Mouse (Mus musculus) stomach, embryonic 16.5 days (tissue): ENCODE data around the gene Tmem86b. TPM values are rescaled to one million over a fixed set of nuclear protein-coding genes. Genes with fewer than 3 reads are reported as not detected.

Experiments
- ATAC-seq: fragments of 200-750 bp; cut with Nextera tagmentation; 2 replicates; pipeline ENCODE4 v1.8.0; 2017; ENCODE audit warnings: moderate number of reproducible peaks, moderate TSS enrichment; ENCODE audit not compliant: insufficient read depth, low FRiP score
- H3K27ac ChIP-seq: fragments of 300-500 bp; sonication (generic); 2 replicates; pipeline ENCODE4 v1.5.1; 2014; ENCODE audit warnings: low read length
- H3K27me3 ChIP-seq: fragments of 300-500 bp; sonication (generic); 2 replicates; pipeline ENCODE4 v1.6.1; 2014; ENCODE audit warnings: low read length, control low read depth, mixed read lengths; ENCODE audit not compliant: control insufficient read depth, insufficient read depth
- H3K36me3 ChIP-seq: fragments of 300-500 bp; sonication (generic); 2 replicates; pipeline ENCODE4 v1.6.1; 2014; ENCODE audit warnings: low read length; ENCODE audit not compliant: control insufficient read depth, insufficient read depth
- H3K4me1 ChIP-seq: fragments of 300-500 bp; sonication (generic); 2 replicates; pipeline ENCODE4 v1.6.1; 2014; ENCODE audit warnings: low read length, control low read depth, mixed read lengths; ENCODE audit not compliant: control insufficient read depth, insufficient read depth
- H3K4me2 ChIP-seq: fragments of 300-500 bp; sonication (generic); 2 replicates; pipeline ENCODE4 v1.6.1; 2014; ENCODE audit warnings: low read depth, low read length, mixed read lengths
- H3K4me3 ChIP-seq: fragments of 300-500 bp; sonication (generic); replicated peaks from 2 replicates; pipeline ENCODE4 v1.5.1; 2014; ENCODE audit warnings: mild to moderate bottlenecking, low read length
- H3K9ac ChIP-seq: fragments of 300-500 bp; sonication (generic); 2 replicates; pipeline ENCODE4 v1.6.1; 2014; ENCODE audit warnings: low read length
- H3K9me3 ChIP-seq: fragments of 300-500 bp; sonication (generic); replicated peaks from 2 replicates; pipeline ENCODE4 v1.6.1; 2016; ENCODE audit warnings: low read length, control low read depth; ENCODE audit not compliant: control insufficient read depth
- WGBS: fragments of 180-500 bp; shearing (Covaris S2); extraction: QIAGEN DNeasy Blood & Tissue Kit; methylation state at CpG from one replicate; pipeline ENCODE4 v1.1.7; 2014; 5-methylcytosine and 5-hydroxymethylcytosine counted together
- polyA plus RNA-seq: library from polyadenylated mRNA; unstranded; fragments of >200 nt; fragmentation: Nextera tagmentation; extraction: Ambion mirVana; gene quantifications from 2 replicates; pipeline ENCODE4 v1.2.1, GENCODE M21; 2015

Tmem86b gene
- 2.3 and 3.4 TPM in 2 replicates for polyA plus RNA-seq

DNA sequence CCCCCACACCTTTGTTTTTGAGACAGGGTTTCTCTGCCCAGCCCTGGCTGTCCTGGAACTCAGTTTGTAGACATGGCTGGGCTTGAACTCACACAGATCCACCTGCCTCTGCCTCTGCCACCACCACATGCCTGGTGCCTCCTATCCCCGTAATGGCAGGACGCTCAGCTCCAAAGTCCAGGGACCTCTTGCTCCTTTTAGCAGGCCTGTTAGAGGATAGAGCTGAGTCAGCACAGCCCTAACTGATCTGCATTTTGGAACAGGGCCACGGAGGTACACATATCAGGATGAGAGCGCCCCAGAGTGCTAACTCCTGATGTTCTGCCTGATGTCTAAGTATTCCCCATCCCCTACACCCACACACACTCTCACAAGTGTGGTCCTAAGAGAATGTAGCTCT, at the start of gene Tmem86b:
Tmem86b (minus strand) TSS at position 392 of the 400 bp plus-strand sequence.
- Histone ChIP-seq H3K27me3 (no peaks in the 10 kb centered on the region), H3K27ac (no peak within 1 kb of the TSS), H3K4me3 (no peak within 1 kb of the TSS), H3K9ac (no peak within 1 kb of the TSS), H3K4me1 (no peaks in the 10 kb centered on the region), H3K9me3 (no peaks in the 10 kb centered on the region), H3K36me3 (0 out of 2 replicates have a peak, but pooled peaks cover 12% of the 10 kb centered on the region), H3K4me2 (no peak within 1 kb of the TSS)
- peak; percentile 38; the same call in 1 of the 2 replicates for ATAC-seq
- 85% methylated on average over 4 of the region's 4 CpGs for WGBS

DNA sequence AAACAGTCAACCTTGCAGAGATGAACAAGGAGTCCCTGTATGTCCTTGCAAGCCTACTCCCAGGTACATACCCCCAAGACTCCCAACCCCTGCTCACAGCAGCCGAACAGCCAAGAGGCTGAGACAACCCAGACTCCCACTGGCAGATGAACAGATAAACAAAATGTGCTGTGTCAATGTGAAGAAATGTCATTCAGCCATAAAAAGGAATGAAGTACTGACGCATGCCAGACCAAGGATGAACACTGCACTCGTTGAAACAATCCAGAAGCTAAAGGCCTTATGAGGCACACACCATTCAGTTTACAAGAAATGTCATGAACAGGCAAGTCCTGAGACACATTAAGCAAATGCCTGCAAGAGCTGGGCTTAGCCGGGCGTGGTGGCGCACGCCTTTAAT, 44.0 kb upstream of the Tmem86b start:
- Histone ChIP-seq H3K4me3 (no peak overlapping the region), H3K9ac (no peak overlapping the region), H3K9me3 (no peaks in the 10 kb centered on the region), H3K36me3 (peaks cover 9% of the 10 kb centered on the region; the same call in 1 of the 2 replicates), H3K4me1 (no peaks in the 10 kb centered on the region), H3K27me3 (no peaks in the 10 kb centered on the region), H3K27ac (peak overlapping the region; percentile 2; the same call in 1 of the 2 replicates), H3K4me2 (no peak overlapping the region)
- peak; percentile 70; the same call in 1 of the 2 replicates for ATAC-seq
- 60% methylated on average over 7 of the region's 7 CpGs for WGBS

DNA sequence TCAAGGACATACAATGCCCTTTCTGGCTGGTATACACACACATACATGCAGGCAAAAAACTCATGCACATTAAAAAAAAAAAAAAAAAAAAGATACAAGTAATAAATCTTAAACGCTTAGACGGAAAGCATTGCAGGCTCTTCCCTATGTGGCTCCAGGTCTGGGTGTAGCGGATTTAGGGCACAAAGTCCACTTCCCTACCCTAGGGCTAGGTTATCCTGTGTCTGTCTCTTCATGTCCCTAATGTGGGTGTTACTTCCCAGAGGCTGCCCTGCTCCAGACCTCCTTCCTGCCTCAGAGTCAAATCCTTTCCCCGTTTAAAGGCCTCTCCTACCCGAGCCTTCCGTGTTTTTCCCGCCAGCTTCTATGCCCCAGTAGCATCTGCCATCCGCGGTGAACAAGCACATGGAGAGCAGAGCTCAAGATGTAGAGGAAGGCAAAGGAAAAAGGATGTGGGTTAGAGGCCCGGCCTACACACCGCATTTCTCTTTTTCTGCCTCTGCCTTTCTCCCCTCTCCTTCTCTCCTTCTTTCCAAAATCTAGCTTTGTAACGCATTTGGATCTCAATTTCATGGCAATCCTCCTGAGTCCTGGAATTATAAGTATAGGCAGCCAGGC, 43.0 kb upstream of the Tmem86b start:
- Histone ChIP-seq H3K27me3 (no peaks in the 10 kb centered on the region), H3K9me3 (no peaks in the 10 kb centered on the region), H3K27ac (peak overlapping the region; percentile 2), H3K9ac (no peak overlapping the region), H3K4me2 (no peak overlapping the region), H3K4me3 (no peak overlapping the region), H3K36me3 (peaks cover 9% of the 10 kb centered on the region; the same call in 1 of the 2 replicates), H3K4me1 (no peaks in the 10 kb centered on the region)
- 83% methylated on average over 12 of the region's 12 CpGs for WGBS
- ATAC-seq = no peak

DNA sequence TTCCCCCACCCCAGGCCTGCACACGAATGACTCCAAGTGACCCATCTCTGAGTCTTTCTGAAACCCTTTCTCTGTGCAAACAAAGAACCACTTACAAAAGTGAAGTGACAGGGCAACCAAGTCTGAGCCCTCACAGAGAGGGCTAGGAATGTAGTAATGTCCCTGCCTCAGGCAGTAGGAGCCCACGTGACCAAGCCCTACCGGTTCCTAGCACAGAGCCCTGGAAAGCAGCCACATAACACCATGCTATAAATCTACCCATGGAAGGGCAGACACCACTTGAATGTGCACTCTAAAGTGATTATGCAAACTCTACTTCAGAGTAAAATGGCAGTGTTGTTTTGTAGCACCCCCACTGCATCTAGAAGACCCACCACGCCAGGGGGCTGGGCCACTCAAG, 40.7 kb upstream of the Tmem86b start:
- 76% methylated on average over 4 of the region's 4 CpGs for WGBS
- Histone ChIP-seq H3K36me3 (peaks cover 9% of the 10 kb centered on the region; the same call in 1 of the 2 replicates), H3K27ac (peak overlapping the region; percentile 40), H3K4me1 (no peaks in the 10 kb centered on the region), H3K9me3 (no peaks in the 10 kb centered on the region), H3K4me3 (no peak overlapping the region), H3K9ac (no peak overlapping the region), H3K4me2 (no peak overlapping the region), H3K27me3 (no peaks in the 10 kb centered on the region)
- ATAC-seq = no peak

DNA sequence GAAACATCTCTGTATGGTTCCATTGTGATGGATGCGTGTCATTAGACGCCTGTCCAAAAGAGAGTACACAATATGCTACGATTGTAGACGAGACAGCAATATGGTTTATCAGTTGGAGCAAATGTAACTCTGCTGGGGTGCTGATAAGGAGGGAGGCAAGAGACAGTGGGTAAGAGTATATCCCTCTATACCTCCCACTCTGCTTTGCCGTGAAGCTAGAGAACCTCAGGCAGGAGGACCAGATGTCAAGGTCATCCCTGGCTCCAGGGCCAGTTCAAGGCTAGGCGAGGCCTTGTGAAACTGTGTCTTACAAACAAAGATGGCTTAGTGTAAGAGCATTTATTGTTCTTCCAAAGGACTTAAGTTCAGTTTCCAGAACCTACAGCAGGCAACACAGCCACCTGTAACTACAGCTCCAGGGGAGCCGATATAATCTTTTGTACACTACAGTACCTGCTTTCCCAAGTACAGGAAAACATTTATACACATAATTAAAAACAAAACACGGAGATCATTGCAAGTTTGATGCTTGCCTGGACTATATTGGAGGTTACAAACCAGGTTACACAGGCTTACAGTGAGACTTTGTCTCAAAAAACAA, 39.5 kb upstream of the Tmem86b start:
- ATAC-seq = no peak
- 84% methylated on average over 8 of the region's 8 CpGs for WGBS
- no peak overlapping the region for H3K4me2 ChIP-seq

DNA sequence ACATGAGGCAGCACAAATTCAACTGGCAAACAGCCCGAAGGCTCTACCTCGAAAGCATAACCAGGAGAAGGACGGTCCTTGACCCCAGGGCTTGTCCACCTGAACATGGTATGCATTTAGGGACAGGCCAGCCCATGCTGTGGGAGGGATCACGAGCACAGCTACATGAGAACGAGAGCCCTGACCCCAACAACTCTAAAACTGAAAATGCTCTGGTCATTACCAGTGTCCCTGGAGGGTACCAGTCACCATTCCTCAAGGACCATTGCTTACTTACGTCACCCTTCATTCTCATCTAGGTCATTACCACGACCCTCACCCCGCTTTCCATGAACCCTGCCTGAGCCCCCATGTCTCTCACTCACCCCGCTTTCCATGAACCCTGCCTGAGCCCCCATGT, 37.9 kb upstream of the Tmem86b start:
- H3K27me3 ChIP-seq = no peaks in the 10 kb centered on the region
- H3K9me3 ChIP-seq = no peaks in the 10 kb centered on the region
- no peak overlapping the region for H3K27ac ChIP-seq
- ATAC-seq = no peak
- H3K4me1 ChIP-seq = no peaks in the 10 kb centered on the region
- 0 out of 2 replicates have a peak, but pooled peaks cover 9% of the 10 kb centered on the region for H3K36me3 ChIP-seq
- 94% methylated on average over 9 of the region's 9 CpGs for WGBS
- no peak overlapping the region for H3K4me2 ChIP-seq
- no peak overlapping the region for H3K4me3 ChIP-seq
- H3K9ac ChIP-seq = no peak overlapping the region

More for the DNA sequence above, 39.5 kb upstream of the Tmem86b start:
- Histone ChIP-seq H3K4me1 (no peaks in the 10 kb centered on the region), H3K36me3 (0 out of 2 replicates have a peak, but pooled peaks cover 9% of the 10 kb centered on the region), H3K9me3 (no peaks in the 10 kb centered on the region), H3K4me3 (no peak overlapping the region), H3K27ac (no peak overlapping the region), H3K27me3 (no peaks in the 10 kb centered on the region), H3K9ac (no peak overlapping the region)

DNA sequence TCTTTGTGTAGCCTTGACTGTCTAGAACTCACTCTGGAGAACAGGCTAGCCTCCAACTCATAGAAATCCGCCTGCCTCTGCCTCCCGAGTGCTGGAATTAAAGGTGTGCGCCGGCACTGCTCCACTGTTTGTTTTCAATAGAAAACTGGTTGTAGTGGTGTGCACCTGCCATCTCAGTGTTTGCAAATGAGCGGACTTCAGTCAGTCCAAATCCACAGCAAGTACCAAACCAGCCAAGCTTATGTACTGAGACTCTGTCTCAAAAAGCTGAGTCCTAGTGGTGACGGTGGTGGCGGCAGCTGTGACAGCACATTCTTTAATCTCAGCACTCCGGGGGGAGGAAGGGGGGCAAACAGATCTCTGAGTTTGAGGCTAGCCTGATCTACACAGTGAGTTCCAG, 37.3 kb upstream of the Tmem86b start:
- no peaks in the 10 kb centered on the region for H3K27me3 ChIP-seq
- H3K4me1 ChIP-seq = no peaks in the 10 kb centered on the region
- 91% methylated on average over 8 of the region's 8 CpGs for WGBS
- no peak for ATAC-seq
- H3K9me3 ChIP-seq = no peaks in the 10 kb centered on the region
- H3K4me3 ChIP-seq = no peak overlapping the region
- no peak overlapping the region for H3K9ac ChIP-seq
- H3K36me3 ChIP-seq = 0 out of 2 replicates have a peak, but pooled peaks cover 9% of the 10 kb centered on the region
- H3K4me2 ChIP-seq = no peak overlapping the region
- H3K27ac ChIP-seq = no peak overlapping the region

DNA sequence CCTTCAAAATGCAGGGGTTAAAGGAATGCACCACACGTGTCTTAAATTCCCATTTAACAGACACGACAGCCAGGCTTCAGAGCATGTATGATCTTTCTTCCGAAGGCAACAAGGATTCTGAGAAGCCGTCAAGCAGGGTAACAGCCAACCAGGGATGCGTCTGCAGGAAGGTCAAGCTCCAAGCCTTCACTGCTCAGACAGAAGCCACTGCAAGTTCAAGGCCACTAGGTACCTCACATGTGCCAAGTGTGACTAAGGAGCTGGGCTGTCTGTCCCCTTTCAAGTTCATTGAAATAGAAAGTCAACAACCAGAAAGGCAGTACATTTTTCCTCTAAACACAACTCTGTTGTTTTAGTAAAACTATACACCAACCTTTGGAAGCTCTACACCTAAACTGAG, 35.6 kb upstream of the Tmem86b start:
- Histone ChIP-seq H3K9ac (no peak overlapping the region), H3K36me3 (0 out of 2 replicates have a peak, but pooled peaks cover 8% of the 10 kb centered on the region), H3K27ac (no peak overlapping the region), H3K4me2 (no peak overlapping the region), H3K4me3 (no peak overlapping the region), H3K9me3 (no peaks in the 10 kb centered on the region), H3K4me1 (no peaks in the 10 kb centered on the region), H3K27me3 (no peaks in the 10 kb centered on the region)
- no peak for ATAC-seq
- 93% methylated on average over 5 of the region's 5 CpGs for whole genome bisulfite sequencing

DNA sequence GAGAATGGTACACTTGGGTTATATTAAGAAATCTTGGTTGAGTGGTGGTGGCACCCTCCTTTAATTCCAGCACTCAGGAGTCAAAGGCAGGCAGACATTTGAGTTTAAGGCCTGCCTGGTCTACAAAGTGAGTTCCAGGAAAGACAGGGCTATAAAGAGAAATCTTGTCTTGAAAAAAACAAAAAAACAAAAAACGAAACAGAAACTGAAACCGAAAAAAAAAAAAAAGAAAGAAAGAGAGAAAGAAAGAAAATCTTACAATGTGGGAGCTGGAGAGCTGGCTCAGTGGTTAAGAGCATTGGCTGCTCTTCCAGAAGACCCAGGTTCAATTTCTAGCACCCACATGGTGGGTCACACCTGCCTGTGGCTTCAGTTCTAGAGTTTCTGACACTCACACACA, 32.5 kb upstream of the Tmem86b start:
- no peak for ATAC-seq
- Histone ChIP-seq H3K4me1 (peaks cover 6% of the 10 kb centered on the region; the same call in 1 of the 2 replicates), H3K9me3 (no peaks in the 10 kb centered on the region), H3K4me2 (no peak overlapping the region), H3K27ac (no peak overlapping the region), H3K4me3 (no peak overlapping the region), H3K9ac (no peak overlapping the region), H3K36me3 (no peaks in the 10 kb centered on the region), H3K27me3 (no peaks in the 10 kb centered on the region)
- WGBS = 82% methylated on average over 2 of the region's 2 CpGs
